Comparison of ENCODE assay signal across 8 mouse cellular contexts in the genomic region with DNA sequence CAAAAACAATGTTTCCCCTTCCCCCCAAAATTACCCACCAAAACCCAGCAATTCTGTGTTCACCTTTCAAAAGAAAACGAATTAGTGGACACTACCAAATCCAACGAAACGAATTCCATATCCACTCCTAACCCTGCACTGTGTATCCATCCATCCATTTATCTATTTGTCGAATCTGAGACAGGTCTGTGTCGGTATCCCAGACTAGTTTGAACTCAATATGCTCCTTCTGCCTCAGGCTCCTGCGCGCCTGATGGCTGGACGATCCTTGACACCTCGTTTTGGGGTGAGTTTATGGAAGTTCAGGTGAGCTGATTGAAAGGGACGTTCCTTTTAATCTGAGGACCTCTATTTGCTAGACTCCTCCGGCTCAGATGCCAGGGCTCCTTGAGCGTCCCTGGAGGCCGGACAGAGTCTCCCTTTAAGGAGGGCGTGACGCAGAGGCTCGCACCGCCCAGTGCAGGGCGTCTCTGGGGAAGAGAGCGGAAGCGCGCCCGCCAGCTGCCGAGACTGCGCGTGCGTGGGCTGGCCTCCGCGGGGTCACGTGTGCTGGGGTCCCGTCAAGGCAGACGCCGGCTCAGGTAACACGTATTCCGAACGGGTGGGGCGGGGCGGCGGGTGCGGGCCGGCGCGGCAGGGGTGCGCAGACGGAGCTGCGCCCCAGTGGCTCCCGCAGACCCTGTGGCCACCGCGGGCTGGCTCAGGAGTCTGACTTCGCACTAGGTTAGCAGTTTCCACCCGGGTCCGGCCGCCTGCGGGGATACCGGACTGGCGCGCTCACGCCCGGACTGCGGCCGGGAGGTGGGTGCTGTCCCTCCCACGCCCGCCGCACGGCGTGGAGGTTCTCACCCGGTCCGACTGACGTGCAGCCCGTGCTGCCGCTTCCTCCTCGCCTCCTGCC. TPM values are rescaled to one million over a fixed set of nuclear protein-coding genes. Genes with fewer than 3 reads are reported as not detected.
DNase-seq lines count a peak whose midpoint lies in the region; ATAC-seq and TF ChIP-seq lines count a peak whose summit lies in the region.

A gene (plus strand): TSS at position 474 of the 901 bp plus-strand sequence.

- H3K27ac ChIP-seq in forebrain, postnatal 0 days (ENCODE audit: low read depth, low read length) = peak within 1 kb of the TSS; percentile 50; the same call in 1 of the 2 replicates
- peak within 1 kb of the TSS; percentile 86 for H3K27ac ChIP-seq in lung, embryonic 15.5 days

- H3K4me2 ChIP-seq in forebrain, postnatal 0 days (ENCODE audit: low read depth) = peak within 1 kb of the TSS; percentile 95
- H3K4me2 ChIP-seq in lung, embryonic 15.5 days = peak within 1 kb of the TSS; percentile 92

- TF ChIP-seq CTCF in G1E (IDR thresholded peaks at IDR 0.05; ENCODE audit: low read depth, low read length) = no peak
- peak; percentile 34 for TF ChIP-seq CTCF in forebrain, postnatal 0 days (IDR thresholded peaks at IDR 0.05; ENCODE audit: low read depth)

- H3K27me3 ChIP-seq in G1E (ENCODE audit: insufficient read depth, low read length) = no peaks in the 10 kb centered on the region
- H3K27me3 ChIP-seq in forebrain, postnatal 0 days (ENCODE audit: insufficient read depth, low read length) = no peaks in the 10 kb centered on the region
- no peaks in the 10 kb centered on the region for H3K27me3 ChIP-seq in lung, embryonic 15.5 days

- peaks cover 30% of the 10 kb centered on the region for H3K4me1 ChIP-seq in G1E (ENCODE audit: insufficient read depth, low read depth, low read length)
- H3K4me1 ChIP-seq in forebrain, postnatal 0 days (ENCODE audit: insufficient read depth) = peaks cover 6% of the 10 kb centered on the region; the same call in 1 of the 2 replicates
- peaks cover 11% of the 10 kb centered on the region for H3K4me1 ChIP-seq in lung, embryonic 15.5 days

- DNase-seq in G1E (ENCODE audit: low spot score) = peak; percentile 96
- DNase-seq in cerebellum, adult 18-20 months = peak; percentile 90 to 92
- peak; percentile 94 for DNase-seq in forebrain, postnatal 0 days
- DNase-seq in heart, postnatal 4 days = peak; percentile 94
- peak; percentile 84 to 87 for DNase-seq in layer of hippocampus, adult 8-10 months (ENCODE audit: low spot score in 2 of 2)
- DNase-seq in ovary, adult 18-20 months (ENCODE audit: low spot score) = peak; percentile 88
- DNase-seq in thymus, postnatal 0 days (ENCODE audit: low spot score) = peak; percentile 95

- peak; percentile 91 for ATAC-seq in G1E (ENCODE audit: extremely low read depth, insufficient number of reproducible peaks, low FRiP score, poor library complexity, severe bottlenecking)
- ATAC-seq in forebrain, postnatal 0 days = peak; percentile 99
- ATAC-seq in lung, embryonic 15.5 days (ENCODE audit: borderline replicate concordance, extremely low read depth, low FRiP score, low TSS enrichment) = peak; percentile 98

- peaks cover 14% of the 10 kb centered on the region for H3K36me3 ChIP-seq in G1E (replicated peaks)
- no peaks in the 10 kb centered on the region for H3K36me3 ChIP-seq in forebrain, postnatal 0 days (ENCODE audit: insufficient read depth)
- H3K36me3 ChIP-seq in lung, embryonic 15.5 days = no peaks in the 10 kb centered on the region

- WGBS in forebrain, postnatal 0 days = 1% methylated on average over 62 of the region's 71 CpGs
- WGBS in lung, embryonic 15.5 days = 1% methylated on average over 71 of the region's 71 CpGs

- peak within 1 kb of the TSS; percentile 86 for H3K9ac ChIP-seq in forebrain, postnatal 0 days
- H3K9ac ChIP-seq in lung, embryonic 15.5 days = peak within 1 kb of the TSS; percentile 83

- H3K4me3 ChIP-seq in G1E (ENCODE audit: low read depth, low read length) = peak within 1 kb of the TSS; percentile 97
- H3K4me3 ChIP-seq in forebrain, postnatal 0 days (ENCODE audit: low read depth, low read length) = peak within 1 kb of the TSS; percentile 85
- H3K4me3 ChIP-seq in lung, embryonic 15.5 days = peak within 1 kb of the TSS; percentile 83

- H3K9me3 ChIP-seq in G1E (replicated peaks) = no peaks in the 10 kb centered on the region
- H3K9me3 ChIP-seq in forebrain, postnatal 0 days (ENCODE audit: low read length) = no peaks in the 10 kb centered on the region
- no peaks in the 10 kb centered on the region for H3K9me3 ChIP-seq in lung, embryonic 15.5 days

RNA-seq across cellular contexts. Expression of the gene that starts here (rescaled TPM):
- total RNA-seq in G1E (2014; fragmentation: Nextera tagmentation) = 34.9 and 50.1 TPM in 2 replicates
- total RNA-seq in G1E (2017) = 26.2 TPM in 2 replicates
- polyA plus RNA-seq in G1E (2012) = 30.3 and 43.3 TPM in 2 replicates
- 35.9 and 37.9 TPM in 2 replicates for total RNA-seq in forebrain, postnatal 0 days (2014; rRNA removed)
- 20.7 and 24.2 TPM in 2 replicates for polyA plus RNA-seq in forebrain, postnatal 0 days (2015; fragmentation: Nextera tagmentation; extraction: Ambion mirVana)
- total RNA-seq in heart, postnatal 4 days (2021) = 10 to 100 TPM; 25.4 to 26.0 TPM
- total RNA-seq in layer of hippocampus, adult 8-10 months (2022) = 10 to 100 TPM; 47.6 to 58.3 (median 51.8) TPM
- 14.3 and 15.5 TPM in 2 replicates for polyA plus RNA-seq in lung, embryonic 15.5 days (2015; fragmentation: Nextera tagmentation; extraction: Ambion mirVana)
- polyA plus RNA-seq in thymus, postnatal 0 days (2015; fragmentation: Nextera tagmentation; extraction: Ambion mirVana) = 8.0 and 8.1 TPM in 2 replicates

Comparison
In these comparisons a context has a peak if more than half of its experiments do, and no peak if none do; other contexts are left out.
1. Peak in every context shown above with its lines: DNase-seq, ATAC-seq, H3K4me3 ChIP-seq and H3K27ac ChIP-seq.